Mouse (Mus musculus) ES-Bruce4 (cell line): ENCODE data around the gene Bid. TPM values are rescaled to one million over a fixed set of nuclear protein-coding genes. Genes with fewer than 3 reads are reported as not detected.

Experiments
- H3K27ac ChIP-seq: 2 replicates; pipeline ENCODE4 v1.5.1; 2012; ENCODE audit warnings: low read length, inconsistent platforms; ENCODE audit not compliant: insufficient read depth
- H3K27me3 ChIP-seq: 2 replicates; pipeline ENCODE4 v1.6.1; 2012; ENCODE audit warnings: mild to moderate bottlenecking, low read length, inconsistent platforms; ENCODE audit not compliant: control insufficient read depth, poor library complexity, insufficient read depth, severe bottlenecking
- H3K36me3 ChIP-seq: 2 replicates; pipeline ENCODE4 v1.6.1; 2012; ENCODE audit warnings: inconsistent platforms, mild to moderate bottlenecking, low read length, moderate library complexity; ENCODE audit not compliant: control insufficient read depth, poor library complexity, insufficient read depth, severe bottlenecking
- H3K4me1 ChIP-seq: one replicate; pipeline ENCODE4 v1.8.1; 2011; ENCODE audit warnings: low read length; ENCODE audit not compliant: control insufficient read depth, insufficient read depth
- H3K4me3 ChIP-seq: 2 replicates; pipeline ENCODE4 v1.5.1; 2011; ENCODE audit warnings: low read depth, mild to moderate bottlenecking, low read length
- H3K9ac ChIP-seq: 2 replicates; pipeline ENCODE4 v1.6.1; 2012; ENCODE audit warnings: low read depth, mild to moderate bottlenecking, inconsistent platforms; ENCODE audit not compliant: poor library complexity, severe bottlenecking
- H3K9me3 ChIP-seq: replicated peaks from 2 replicates; pipeline ENCODE4 v1.6.1; 2012; ENCODE audit warnings: mild to moderate bottlenecking, low read length, inconsistent platforms; ENCODE audit not compliant: control insufficient read depth, poor library complexity, insufficient read depth, severe bottlenecking
- CTCF ChIP-seq: IDR thresholded peaks from one replicate; pipeline ENCODE4 v1.8.1; 2011; ENCODE audit warnings: low read depth, low read length
- EP300 ChIP-seq: IDR thresholded peaks from 2 replicates; pipeline ENCODE4 v1.6.1; 2011; ENCODE audit warnings: low read depth, low read length; ENCODE audit not compliant: insufficient read depth
- POLR2A ChIP-seq: IDR thresholded peaks from one replicate; pipeline ENCODE4 v1.8.1; 2011; ENCODE audit warnings: low read length; ENCODE audit not compliant: insufficient read depth
- polyA plus RNA-seq: library from polyadenylated mRNA; stranded (reverse); fragments of >200 nt; gene quantifications from 2 replicates; pipeline ENCODE4 v1.2.4, GENCODE M21; 2011; ENCODE audit warnings: low read depth; ENCODE audit not compliant: missing spikeins, insufficient read depth, insufficient read length

Gene Bid
- polyA plus RNA-seq, 1 experiment: 43.8 TPM

DNA sequence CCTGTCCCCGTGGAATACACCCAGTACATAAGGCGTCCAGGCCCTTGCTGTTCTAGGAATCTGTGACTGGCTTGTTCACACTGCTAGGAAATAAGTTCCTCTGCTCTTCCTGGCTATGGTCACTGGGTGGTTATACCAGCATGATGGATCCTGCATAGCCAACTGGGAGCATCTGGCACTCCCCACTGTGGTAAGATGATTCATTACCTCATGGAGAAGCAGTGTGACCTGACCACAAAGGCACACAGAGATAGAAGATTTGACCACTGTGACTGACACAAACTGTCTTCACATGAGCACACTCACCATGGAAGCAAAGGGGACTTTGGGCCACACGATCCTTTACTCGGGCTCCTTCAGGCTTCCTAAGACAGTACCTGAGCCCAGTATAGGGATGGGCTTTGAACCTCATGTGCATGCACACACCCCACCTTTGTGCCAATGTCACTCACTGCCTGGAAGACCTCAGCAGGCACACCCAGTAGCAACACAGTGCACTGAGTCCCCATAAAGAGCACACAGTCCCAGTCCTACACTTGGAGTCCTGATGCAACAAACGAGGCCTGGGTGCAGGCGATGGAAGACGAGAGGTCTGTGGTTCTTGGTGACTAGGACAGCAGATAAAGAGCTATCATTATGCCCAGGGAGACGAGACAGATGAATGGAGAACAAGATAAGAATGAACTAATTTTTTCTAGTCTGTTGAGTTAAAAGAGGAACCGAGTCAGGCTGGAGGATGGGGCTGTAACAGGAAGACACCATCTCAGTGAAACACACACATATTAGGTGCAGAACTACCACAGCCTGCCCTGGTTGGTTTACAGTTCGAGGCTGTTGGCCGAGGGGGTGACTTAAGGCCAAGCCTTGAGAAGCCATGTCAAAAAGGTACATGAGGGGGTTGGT lies 39.9 kb upstream of the Bid start:
- no peaks in the 10 kb centered on the region for H3K4me1 ChIP-seq
- H3K9ac ChIP-seq: no peak overlapping the region
- TF ChIP-seq POLR2A (no peak), CTCF (no peak), EP300 (no peak)
- no peaks in the 10 kb centered on the region for H3K36me3 ChIP-seq
- H3K27ac ChIP-seq: no peak overlapping the region
- H3K27me3 ChIP-seq: no peaks in the 10 kb centered on the region
- H3K4me3 ChIP-seq: no peak overlapping the region
- no peaks in the 10 kb centered on the region for H3K9me3 ChIP-seq

DNA sequence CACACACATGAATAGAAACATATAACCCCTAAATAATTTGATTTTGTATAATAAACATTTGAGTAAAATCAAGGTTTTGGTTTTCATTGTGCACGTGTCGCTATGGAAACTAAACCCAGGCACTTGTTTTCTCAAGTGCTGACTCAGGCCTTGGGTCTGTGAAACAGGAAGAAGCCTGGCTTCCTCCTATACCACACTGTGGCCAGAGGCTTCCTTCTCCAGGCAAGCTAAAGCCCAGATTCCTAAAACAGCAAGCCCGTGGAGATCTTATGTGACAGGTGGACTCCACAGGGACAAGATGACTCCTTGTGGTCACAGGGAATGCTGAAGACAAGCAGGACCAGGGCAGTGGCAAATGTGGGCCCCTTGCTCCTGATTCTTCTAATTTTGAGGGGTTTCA lies 38.6 kb upstream of the Bid start:
- Histone ChIP-seq H3K4me1 (no peaks in the 10 kb centered on the region), H3K9ac (no peak overlapping the region), H3K27me3 (no peaks in the 10 kb centered on the region), H3K9me3 (no peaks in the 10 kb centered on the region), H3K36me3 (no peaks in the 10 kb centered on the region), H3K4me3 (no peak overlapping the region), H3K27ac (no peak overlapping the region)
- TF ChIP-seq POLR2A: no peak
- no peak for TF ChIP-seq CTCF
- no peak for TF ChIP-seq EP300

DNA sequence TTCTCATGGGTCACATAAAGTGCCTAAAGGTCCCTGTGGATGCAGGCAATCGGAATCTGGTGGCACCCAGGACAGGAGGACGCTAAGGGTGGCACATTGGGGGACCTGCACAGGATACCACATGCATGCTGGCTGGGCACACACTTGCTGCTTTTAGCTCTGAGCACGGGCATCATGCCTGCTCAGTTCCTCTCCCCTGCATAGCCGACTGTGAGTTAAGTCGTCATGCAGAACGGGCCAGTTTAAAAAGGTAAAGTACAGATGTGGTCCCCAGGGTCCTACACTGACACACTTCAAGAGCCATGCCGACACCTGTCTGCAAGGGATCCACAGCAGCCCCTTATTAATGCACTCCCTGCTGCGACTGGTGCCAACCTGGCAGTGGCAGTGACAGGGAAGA lies 37.6 kb upstream of the Bid start:
- Histone ChIP-seq H3K36me3 (no peaks in the 10 kb centered on the region), H3K4me3 (no peak overlapping the region), H3K27ac (no peak overlapping the region), H3K4me1 (no peaks in the 10 kb centered on the region), H3K9me3 (no peaks in the 10 kb centered on the region), H3K9ac (no peak overlapping the region), H3K27me3 (no peaks in the 10 kb centered on the region)
- no peak for TF ChIP-seq POLR2A
- TF ChIP-seq CTCF: no peak
- no peak for TF ChIP-seq EP300

DNA sequence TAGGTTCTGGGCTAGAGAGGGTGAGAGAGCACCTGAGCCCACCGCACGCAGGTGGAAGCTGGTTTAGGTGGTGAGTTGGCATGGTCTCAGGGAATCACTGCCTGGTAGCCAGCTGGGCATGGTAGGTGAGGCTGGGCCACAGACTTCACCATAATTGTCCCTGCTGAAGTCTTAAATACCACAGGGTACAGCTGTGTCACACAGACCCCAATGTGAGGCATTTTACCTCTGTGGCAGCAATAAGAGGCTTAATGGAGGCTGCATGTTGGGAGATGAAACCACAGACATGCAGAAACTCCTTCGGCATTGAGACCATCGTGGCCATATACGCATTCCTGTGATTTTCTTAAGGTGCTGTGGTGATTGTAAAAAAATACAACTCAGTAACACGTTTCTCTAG lies 35.8 kb upstream of the Bid start:
- Histone ChIP-seq H3K4me1 (no peaks in the 10 kb centered on the region), H3K27me3 (no peaks in the 10 kb centered on the region), H3K4me3 (no peak overlapping the region), H3K36me3 (no peaks in the 10 kb centered on the region), H3K9ac (no peak overlapping the region), H3K9me3 (no peaks in the 10 kb centered on the region), H3K27ac (no peak overlapping the region)
- TF ChIP-seq EP300 (no peak), CTCF (no peak), POLR2A (no peak)

DNA sequence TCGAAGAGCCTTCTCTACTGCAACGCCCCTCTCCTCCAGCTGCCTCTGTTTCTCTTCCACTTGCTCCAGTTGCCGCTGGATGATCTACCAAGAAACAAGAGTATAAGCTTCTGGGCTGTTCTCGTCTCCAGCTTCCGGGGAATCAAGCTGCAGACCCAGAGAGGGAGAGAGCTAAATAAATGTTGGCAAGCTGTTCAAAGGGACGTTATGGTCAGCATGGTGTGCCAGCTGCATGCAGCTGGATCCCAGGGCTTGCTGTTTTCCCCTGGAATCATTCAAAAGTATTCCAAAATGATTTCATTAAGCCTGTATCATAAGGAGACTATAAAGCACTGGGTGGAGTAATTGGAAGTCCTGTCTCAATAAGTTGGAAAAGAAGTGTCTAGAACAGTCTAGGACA lies 34.7 kb upstream of the Bid start:
- no peak overlapping the region for H3K27ac ChIP-seq
- no peaks in the 10 kb centered on the region for H3K9me3 ChIP-seq
- no peak overlapping the region for H3K4me3 ChIP-seq
- no peak overlapping the region for H3K9ac ChIP-seq
- TF ChIP-seq EP300 (no peak), CTCF (no peak), POLR2A (no peak)
- H3K36me3 ChIP-seq: no peaks in the 10 kb centered on the region
- H3K27me3 ChIP-seq: no peaks in the 10 kb centered on the region
- H3K4me1 ChIP-seq: no peaks in the 10 kb centered on the region

DNA sequence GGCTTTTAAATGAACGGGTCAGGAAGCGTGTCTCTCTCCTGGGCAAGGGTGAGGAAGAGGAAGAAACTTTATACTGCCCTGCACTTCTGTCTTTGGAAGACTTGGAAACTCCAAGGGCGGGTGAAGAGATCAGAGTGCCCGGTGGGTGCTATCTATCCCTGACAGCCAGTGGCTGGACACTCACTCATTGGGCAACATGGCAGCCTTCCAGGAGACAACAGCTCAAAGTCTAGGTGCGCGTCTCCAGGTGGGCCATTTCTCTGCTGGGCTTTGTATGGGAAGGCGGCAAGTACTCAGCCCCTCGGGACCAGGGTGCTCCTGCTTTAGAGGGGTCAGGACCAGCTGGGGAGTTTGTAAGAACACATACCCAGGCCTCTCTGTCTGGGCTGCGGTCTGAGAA lies 28.9 kb upstream of the Bid start:
- no peak overlapping the region for H3K9ac ChIP-seq
- H3K4me1 ChIP-seq: peaks cover 7% of the 10 kb centered on the region
- H3K9me3 ChIP-seq: no peaks in the 10 kb centered on the region
- H3K27me3 ChIP-seq: no peaks in the 10 kb centered on the region
- no peaks in the 10 kb centered on the region for H3K36me3 ChIP-seq
- no peak overlapping the region for H3K4me3 ChIP-seq
- no peak overlapping the region for H3K27ac ChIP-seq
- TF ChIP-seq POLR2A: no peak
- no peak for TF ChIP-seq EP300
- TF ChIP-seq CTCF: no peak
